Mouse (Mus musculus): ENCODE measurements around the gene Polm. TPM values are rescaled to one million over a fixed set of nuclear protein-coding genes. Genes with fewer than 3 reads are reported as not detected.
A peak's percentile ranks its signal among the peaks of the same experiment; 100 is the strongest.

Polm gene
- total RNA-seq, 2 experiments from 2014 or later = 12.0 to 13.7 TPM

- DNase-seq (ENCODE audit: low spot score in 2 of 2) = no peak
Observed at GRCm38 (mm10) chr11:5807956-5808355, 29.9 kb downstream of the Polm start.

GRCm38 (mm10) chr11:5805711-5806110 lies 32.1 kb downstream of the Polm start:
- DNase-seq (ENCODE audit: low spot score in 2 of 2) = no peak

GRCm38 (mm10) chr11:5804174-5804573 lies 33.6 kb downstream of the Polm start:
- DNase-seq (ENCODE audit: low spot score in 2 of 2) = no peak

DNA sequence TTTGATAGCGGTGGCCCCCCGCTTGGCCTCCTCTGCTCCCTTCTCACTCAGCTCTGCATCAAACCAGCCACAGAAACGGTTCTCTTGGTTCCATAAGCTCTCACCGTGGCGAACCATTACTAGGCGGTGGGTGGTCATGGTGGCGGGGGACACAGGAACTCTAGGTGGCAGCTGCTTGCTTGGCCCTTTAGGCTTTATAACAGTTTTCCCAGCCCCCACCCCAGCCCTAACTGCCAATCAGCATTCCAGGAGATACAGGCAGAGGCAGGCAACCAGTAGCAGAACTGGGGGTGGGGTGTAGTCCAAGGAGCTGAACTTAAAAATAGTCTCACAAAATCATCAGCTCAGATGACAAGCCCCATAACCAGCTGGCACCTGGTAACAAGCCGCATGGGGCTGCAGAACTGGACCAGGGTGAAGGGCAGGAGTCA lies 34.2 kb downstream of the Polm start, which contains the start of gene Pgam2:
Pgam2 (minus strand) TSS at position 183 of the 431 bp plus-strand sequence.
- no peak for DNase-seq (ENCODE audit: low spot score in 2 of 2)

DNA sequence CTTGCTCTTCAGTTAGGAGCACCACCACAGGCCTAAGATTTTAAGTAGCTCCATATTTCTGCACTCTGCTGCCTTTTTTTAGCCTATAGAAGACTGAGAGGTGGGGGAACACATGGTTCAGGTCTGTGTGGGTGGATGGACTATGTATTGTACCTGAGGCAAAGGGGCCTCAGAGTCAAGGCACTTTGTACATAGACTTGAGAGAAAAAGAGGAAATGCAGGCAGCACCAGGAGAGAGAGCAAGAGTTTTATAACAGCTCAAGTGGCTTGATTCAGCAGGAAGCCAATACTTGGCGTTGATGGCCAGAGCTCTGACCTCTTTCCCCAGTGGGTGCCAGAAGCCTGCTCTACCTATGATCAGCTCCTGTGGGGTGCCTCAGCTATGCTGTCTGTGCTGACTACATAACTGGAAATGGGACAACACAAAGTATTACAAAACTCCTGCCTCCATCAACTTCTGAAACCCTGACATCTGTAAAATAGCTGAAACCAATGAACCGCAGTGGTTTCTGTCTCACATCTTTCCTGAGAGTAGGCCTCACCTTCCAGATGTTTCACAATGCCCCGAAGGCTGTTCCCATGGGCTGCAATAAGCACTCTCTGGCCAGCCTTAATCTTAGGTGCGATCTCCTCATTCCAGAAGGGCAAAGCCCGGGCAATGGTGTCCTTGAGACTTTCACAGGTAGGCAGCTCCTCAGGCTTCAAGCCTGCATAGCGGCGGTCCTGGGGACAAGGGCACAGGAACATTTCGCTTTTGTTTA lies 35.2 kb downstream of the Polm start:
- no peak for DNase-seq (ENCODE audit: low spot score in 2 of 2)

DNA sequence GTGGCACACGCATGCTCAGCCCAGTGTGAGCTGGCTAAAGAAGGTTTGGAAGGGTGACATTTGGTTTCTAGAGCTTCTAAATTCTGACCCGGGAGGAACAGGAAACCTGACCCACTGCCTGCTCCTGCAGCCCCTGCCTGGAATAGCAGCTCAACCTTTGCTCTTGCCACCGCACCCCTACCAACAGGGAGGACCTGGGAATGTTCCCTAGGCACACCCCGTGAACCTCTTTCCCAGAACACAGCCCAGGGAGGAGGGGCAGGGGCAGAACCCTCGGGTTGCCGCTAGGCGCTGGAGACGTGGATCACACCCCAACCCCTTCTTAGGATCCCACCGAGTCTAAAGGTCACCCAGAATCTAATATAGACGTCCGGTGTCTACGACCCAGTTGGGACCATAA lies 35.8 kb downstream of the Polm start:
- no peak for DNase-seq (ENCODE audit: low spot score in 2 of 2)

GRCm38 (mm10) chr11:5801511-5801910 lies 36.3 kb downstream of the Polm start:
- no peak for DNase-seq (ENCODE audit: low spot score in 2 of 2)

- DNase-seq (ENCODE audit: low spot score in 2 of 2) = no peak
Observed at GRCm38 (mm10) chr11:5799621-5800490, 38.0 kb downstream of the Polm start.

- no peak for DNase-seq (ENCODE audit: low spot score in 2 of 2)
Observed at GRCm38 (mm10) chr11:5797928-5798327, 39.9 kb downstream of the Polm start.

DNA sequence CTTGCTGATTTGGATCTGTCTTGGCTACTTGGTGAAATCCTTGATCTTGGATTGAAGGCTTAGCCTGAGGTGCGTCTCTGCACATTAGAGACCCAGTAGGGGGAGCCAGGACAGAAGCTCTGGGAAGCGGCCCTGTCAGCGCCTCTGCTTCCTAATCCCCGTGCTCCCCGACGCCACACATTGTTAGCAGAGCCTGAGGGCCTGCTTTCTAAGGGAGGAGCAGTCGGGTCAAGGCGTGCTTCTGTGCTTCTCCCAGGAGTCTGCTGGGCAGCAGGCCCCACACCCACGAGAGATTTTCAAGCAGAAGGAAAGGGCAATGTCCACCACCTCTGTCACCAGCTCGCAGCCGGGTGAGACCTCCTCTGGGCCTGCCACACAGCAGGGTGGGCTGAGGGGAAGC lies 40.4 kb downstream of the Polm start:
- no peak for DNase-seq (ENCODE audit: low spot score in 2 of 2)

- DNase-seq (ENCODE audit: low spot score in 2 of 2) = no peak
Observed at GRCm38 (mm10) chr11:5796939-5797338, 40.9 kb downstream of the Polm start.

GRCm38 (mm10) chr11:5795706-5796105 lies 42.1 kb downstream of the Polm start:
- DNase-seq (ENCODE audit: low spot score in 2 of 2) = peak; percentile 61 to 83

DNA sequence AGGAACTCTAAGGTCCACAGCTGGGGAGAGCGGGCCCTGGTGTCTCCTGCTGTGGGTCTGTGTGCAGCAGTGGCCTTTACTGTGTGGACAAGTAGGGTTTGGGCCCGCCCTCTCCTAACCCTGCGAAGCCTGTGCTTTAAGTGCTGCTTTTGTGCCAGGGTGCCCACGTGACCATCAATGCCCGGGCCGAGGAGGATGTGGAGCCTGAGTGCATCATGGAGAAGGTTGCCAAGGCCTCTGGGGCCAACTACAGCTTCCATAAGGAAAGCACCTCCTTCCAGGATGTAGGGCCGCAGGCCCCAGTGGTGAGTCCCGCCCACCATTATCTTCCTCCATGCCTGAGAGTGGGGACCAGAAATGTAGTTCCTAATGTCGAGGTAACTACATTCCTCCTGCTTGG lies 42.5 kb downstream of the Polm start:
- no peak for DNase-seq (ENCODE audit: low spot score in 2 of 2)

DNA sequence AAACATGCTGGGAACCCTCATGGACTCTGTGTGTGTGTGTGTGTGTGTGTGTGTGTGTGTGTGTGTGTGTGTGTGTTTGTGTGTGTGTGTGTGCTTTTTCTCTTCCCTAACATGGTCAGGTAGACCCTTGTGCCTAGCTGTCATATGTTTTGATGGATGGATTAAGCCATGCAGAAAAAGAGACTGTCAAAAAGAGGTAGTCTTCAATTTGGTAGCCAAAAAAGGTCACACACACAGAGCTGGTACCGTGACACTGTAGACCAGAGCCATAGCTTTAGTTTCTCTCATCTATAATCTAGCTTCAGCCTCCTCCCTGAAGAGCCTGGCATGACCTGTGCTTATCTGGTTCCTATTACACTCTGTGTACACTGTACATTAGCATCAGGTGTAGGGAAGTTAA lies 47.4 kb downstream of the Polm start:
- no peak for DNase-seq (ENCODE audit: low spot score in 2 of 2)

GRCm38 (mm10) chr11:5789754-5790333 lies 48.0 kb downstream of the Polm start:
- DNase-seq (ENCODE audit: low spot score in 2 of 2) = no peak

DNA sequence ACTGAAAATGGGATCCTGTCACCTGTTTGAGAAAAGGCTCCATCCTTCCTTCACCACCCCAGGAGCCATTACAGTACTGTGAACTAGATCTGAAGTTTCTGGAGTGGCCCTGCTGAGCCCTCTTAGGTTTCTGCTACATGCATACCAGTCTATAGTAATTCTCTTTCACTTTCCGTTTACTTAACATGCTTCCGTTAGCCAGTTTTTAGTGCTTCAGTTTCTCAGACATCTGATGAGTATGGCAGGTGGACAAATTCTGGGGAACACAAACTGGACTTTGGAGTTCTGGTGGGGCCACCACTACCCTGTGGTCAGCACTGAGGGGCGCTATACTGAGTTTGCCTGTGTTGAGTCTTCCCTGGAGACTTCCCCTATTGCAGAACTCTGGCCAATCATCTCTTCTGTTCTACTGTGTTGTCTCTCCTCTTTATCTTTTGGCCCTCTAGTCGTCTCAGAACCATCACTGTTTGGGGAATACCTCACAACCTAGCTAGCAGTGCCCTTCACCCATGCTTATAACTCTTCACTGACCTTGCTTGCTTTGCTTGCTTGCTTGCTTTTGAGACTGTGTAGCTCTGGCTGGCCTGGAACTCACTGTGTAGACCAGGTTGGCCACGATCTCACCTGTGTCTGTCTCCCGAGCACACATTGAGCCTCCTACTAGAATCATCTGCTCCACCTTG lies 48.6 kb downstream of the Polm start:
- no peak for DNase-seq (ENCODE audit: low spot score in 2 of 2)

GRCm38 (mm10) chr11:5788056-5789014 lies 49.5 kb downstream of the Polm start, which contains the start of gene Dbnl:
Gene Dbnl (plus strand): TSS chr11:5788488.
- DNase-seq (ENCODE audit: low spot score in 2 of 2) = peak; percentile 91 to 96

- DNase-seq (ENCODE audit: low spot score in 2 of 2) = no peak
Observed at GRCm38 (mm10) chr11:5787671-5788055, 50.2 kb downstream of the Polm start.

DNA sequence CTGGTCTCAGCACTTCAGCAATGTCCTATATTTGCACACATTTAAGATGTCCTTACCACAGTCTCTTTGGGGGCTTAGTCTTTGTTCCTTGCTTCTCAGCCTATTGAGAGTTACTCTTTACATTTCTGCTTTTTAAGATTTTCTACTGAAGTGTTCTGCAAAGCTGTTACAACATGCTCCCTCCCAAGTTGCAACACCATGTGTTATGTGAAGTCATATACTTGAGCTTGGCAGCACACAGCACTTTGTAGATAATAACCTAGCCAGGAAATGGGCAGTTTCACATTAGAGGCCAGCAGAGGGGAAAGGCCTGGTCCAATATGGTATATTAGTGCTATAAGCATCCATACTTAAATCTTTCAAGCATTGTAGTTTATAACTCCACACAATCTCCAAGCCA lies 52.1 kb downstream of the Polm start:
- DNase-seq (ENCODE audit: low spot score in 2 of 2) = no peak

Data from layer of hippocampus, postnatal 14 days (tissue).